Mouse (Mus musculus) G1E (cell line): Measurements from ENCODE around the gene Tmem63a.

Experiments used
- CTCF ChIP-seq: IDR thresholded peaks from 2 replicates; pipeline ENCODE4 v1.5.1; 2012; ENCODE audit warnings: low read depth, low read length, inconsistent platforms, mixed read lengths
- GATA1 ChIP-seq: IDR thresholded peaks from 2 replicates; pipeline ENCODE4 v1.6.1; 2012; ENCODE audit warnings: borderline replicate concordance, low read length, inconsistent platforms, mixed read lengths
- POLR2AphosphoS5 ChIP-seq: IDR thresholded peaks from 2 replicates; pipeline ENCODE4 v1.6.1; 2012; ENCODE audit warnings: low read depth, low read length, inconsistent platforms; ENCODE audit not compliant: insufficient replicate concordance

DNA sequence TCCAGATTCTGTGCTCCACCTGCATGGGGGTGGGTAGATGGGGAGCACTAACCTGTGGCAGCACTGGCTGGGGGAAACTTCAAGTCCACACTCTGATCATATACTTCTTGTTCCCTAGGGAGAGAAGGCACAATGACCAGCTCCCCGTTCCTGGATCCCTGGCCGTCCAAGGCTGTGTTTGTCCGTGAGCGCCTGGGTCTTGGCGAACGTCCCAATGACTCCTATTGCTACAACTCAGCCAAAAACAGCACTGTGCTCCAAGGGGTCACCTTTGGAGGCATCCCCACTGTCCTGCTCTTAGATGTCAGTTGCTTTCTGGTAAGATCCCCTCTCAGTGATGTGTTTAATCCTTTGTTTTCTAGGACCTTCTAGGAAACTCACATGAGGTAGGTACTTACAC is 4.3 kb downstream of the Tmem63a start:
- no peak for TF ChIP-seq CTCF
- no peak for TF ChIP-seq POLR2AphosphoS5
- TF ChIP-seq GATA1 = no peak
